Mouse (Mus musculus) heart, adult 10 weeks (tissue): Measurements from ENCODE around the gene Disp1. TPM values are rescaled to one million over a fixed set of nuclear protein-coding genes. Genes with fewer than 3 reads are reported as not detected.

ENCODE experiments used
- polyA plus RNA-seq: library from polyadenylated mRNA; stranded (reverse); fragments of 350-450 nt; fragmentation: Illumina TruSeq; extraction: RNeasy Lipid Tissue Mini Kit (QIAGEN cat#74804); gene quantifications from one replicate; pipeline ENCODE4 v1.2.3, GENCODE M21; 2014; ENCODE audit warnings: low read depth, low replicate concordance

Gene Disp1
- 6.0 TPM for polyA plus RNA-seq

DNA sequence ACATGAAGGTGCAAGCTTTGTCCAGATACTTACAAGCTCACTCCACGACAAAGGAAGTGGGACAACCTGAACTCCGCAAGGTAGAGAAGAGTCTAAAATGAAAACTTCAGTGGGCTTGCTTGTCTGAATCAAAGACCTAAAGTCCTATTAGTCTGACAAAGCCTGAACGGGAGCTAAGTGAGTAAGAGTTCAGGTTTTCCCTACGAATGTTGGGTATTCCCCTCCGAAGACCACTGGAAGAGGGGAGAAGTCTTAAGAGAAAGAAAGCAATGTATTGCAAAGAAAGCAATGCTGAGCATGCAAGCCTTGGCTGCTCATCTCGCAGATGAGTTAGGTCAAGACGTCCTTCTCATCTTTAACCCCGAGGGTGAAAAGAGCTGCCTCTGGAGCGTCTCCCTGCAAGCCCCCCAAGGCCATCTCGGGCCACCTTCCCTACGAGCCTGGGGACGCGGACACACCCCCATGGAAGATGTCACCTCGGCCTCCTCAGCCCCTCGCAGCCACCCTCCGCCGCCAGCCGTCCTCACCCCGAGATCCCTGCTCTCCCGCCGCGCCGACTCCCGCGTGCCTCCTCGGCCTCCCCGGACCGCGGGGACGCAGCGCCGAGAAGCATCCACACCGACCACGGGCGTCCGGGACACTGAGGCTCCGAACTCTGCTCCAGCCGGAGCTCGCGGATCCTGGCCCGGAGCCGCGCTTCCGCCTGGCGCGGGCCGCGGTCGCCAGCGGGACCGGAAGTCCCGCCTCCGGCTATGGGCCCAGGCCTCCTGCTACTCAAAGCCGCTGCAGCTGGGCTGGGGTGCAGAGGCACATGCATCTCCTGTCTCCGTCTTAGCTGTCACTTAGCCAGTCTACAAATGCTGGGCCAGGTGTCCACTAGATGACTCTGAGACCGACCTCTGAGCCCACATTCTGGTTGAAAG, at the start of gene Disp1:
Gene Disp1 (minus strand): TSS at position 727 of the 923 bp plus-strand sequence.

Other genes with a start within 250 kb of the Disp1 start
- gene Aida, start 75.1 kb upstream of the Disp1 start, polyA plus RNA-seq = 44.6 TPM
- gene Brox, start 75.7 kb upstream of the Disp1 start, polyA plus RNA-seq = 32.7 TPM
- 112 TPM for gene Mia3, start 148.0 kb upstream of the Disp1 start, polyA plus RNA-seq
- 35.1 TPM for gene Taf1a, start 167.5 kb upstream of the Disp1 start, polyA plus RNA-seq
- gene Hhipl2, start 196.7 kb upstream of the Disp1 start, polyA plus RNA-seq = 0.37 TPM